Mouse (Mus musculus) lung, postnatal 36 days (tissue): ENCODE measurements around the gene Tmbim4.

ENCODE experiments used
- DNase-seq: peaks from one replicate; pipeline ENCODE4 v3.0.0; 2022; ENCODE audit warnings: mixed read lengths

Gene Tmbim4

DNA sequence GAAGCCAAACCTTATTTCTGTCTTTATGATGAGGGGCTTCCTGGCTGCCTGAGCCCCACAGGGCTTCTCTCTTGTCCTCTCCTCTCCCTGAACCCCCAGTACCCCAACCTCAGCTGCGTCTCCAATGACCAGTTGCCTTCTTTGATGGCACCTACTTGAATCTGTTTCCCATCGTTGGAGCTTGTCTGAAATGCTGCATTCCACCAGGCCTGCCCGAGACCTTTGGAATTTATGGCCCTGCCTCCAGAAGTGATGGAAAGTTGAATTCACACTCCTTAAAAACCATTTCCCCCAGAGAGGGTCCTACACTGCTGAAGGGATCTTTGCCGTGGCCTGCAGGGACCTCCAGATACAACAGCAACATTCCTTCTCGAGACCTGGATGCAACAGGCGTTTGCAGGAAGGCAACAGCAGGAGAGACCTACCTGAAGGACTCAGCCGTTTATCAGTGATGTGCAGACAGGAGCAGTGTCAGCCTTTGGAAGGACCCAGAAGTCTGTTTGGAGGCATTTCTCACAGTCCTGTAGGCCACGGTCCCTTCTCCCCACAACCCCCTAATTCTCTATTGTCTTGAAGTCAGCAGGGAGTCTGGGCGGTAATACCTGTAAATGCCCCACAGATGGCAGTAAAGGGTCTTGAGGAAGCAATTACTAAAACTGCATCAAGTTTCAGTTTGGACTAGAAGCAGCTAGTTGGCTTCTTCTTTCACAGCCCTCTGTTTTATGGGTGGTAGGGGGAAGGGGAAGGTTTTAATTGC, 45.8 kb downstream of the Tmbim4 start:
- DNase-seq, result peak; percentile 75

DNA sequence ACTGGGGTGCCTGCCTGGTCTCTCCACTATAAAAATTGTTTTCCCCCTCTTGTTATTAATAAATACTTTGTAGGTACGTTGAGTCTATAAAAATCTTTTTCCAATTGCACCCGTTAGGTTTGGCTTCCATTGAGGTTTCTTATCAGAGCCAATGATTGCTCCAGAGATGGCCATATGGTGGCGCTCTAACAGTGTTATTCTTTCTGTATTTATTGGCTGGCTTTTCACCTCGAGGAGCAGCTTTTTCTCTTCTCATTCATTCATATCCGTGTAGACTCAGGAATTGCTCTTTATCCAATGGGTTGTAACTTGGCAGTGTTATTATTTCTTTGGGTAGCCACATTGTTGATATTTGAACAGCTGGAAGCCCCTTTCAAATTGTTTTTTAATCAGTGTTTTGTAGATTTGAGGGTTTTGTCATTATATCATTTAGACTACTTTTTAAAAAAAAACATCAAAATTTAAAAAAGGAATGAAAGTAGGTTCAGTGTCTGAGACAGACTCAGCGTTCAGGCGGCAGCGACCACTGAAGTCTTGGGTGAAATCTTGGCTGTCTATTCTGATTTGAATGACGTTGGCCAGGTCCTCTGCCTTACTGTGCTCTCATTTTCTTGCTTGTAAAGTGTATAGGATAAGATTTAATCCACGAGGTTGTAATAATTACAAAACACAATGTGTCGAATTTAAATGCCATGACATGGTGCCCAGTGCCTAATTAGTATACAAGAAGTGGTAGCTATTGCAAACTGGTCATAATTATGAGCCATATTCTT, 49.7 kb downstream of the Tmbim4 start:
- DNase-seq, result no peak

DNA sequence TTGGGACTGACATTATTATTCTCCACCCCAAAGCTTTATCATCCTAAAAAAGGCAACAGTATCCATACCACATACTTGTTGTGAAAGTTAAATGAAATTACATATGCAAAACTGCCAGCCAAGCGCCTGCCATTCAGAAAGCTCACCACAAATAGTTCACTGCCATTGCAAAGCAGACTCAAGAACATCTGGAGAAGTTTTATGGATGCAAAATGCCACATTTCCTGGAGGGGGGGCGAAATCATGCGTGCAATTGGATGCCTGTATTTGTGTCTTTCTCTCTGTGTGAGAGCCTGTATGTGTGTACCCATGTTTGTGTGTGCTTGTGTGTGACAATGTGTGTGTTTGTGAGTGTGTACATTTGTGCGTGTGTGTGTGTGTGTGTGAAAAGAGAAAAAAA, 50.4 kb downstream of the Tmbim4 start:
- no peak for DNase-seq

- DNase-seq, result no peak
Measured at GRCm38 (mm10) chr10:120252800-120253199, 51.4 kb downstream of the Tmbim4 start.

- DNase-seq, result peak; percentile 75
Measured at GRCm38 (mm10) chr10:120257231-120257630, 55.8 kb downstream of the Tmbim4 start.

GRCm38 (mm10) chr10:120267790-120268189, 66.4 kb downstream of the Tmbim4 start:
- DNase-seq, result no peak

GRCm38 (mm10) chr10:120269946-120270345, 68.6 kb downstream of the Tmbim4 start:
- no peak for DNase-seq

DNA sequence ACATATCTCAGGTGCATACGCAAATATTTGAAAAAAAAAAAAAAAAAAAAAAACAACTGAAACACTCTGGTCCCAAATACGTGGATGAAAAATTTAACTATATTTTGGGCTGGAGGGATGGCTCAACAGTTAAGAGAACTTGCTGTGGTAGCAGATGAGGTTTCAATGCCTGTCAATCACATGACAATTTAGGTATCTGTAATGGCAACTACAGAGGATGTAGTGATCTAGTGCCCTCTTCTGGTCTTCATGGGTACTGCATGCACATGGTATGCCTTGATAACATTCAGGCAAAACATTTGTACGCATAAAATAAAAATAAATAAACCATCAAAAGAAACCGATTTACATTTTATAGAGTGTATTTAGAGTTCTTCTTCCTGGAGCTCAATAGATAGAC, 69.4 kb downstream of the Tmbim4 start:
- DNase-seq, result peak; percentile 83

GRCm38 (mm10) chr10:120271318-120271717, 69.9 kb downstream of the Tmbim4 start:
- no peak for DNase-seq

DNA sequence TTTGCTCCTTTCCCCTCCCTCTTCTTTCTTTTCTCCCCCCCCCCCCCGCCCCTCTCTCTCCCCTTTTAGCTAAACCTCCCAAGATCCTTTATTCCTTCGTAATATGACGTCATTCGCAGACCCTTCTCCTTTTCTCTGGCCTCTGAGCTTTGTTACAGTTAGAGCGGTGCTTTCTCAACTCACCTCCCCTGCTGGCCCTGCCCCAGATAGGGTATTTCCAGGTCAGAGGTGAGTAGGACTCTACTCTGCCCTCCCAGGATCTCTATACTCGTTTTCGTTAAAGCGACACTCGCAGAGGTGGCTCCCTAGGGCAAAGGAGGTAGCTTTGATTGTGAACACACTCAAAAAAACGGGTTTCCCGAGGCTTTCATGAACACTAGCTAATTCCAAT, 70.5 kb downstream of the Tmbim4 start:
- no peak for DNase-seq

- no peak for DNase-seq
Measured at GRCm38 (mm10) chr10:120272270-120272883, 71.0 kb downstream of the Tmbim4 start.

DNA sequence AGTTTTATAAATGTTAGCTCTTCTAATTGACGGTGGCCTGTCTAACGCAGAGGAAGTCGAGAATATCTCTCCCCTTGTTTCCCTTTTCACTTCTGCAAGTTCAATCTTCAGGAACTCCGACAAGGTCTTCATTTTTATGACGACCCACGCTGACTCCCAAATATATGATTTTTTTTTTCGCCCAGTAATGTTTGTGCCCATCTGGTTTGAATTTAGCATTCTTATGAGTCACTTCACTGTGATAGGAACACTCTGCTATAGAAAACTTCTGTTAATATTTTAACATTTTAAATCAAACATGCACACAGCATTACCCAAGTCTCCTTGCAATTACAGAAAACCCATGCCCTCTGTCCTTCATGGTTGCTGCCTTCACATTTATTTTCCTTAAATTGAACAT, 71.9 kb downstream of the Tmbim4 start:
- DNase-seq, result no peak
